Mouse (Mus musculus) Muller cell, postnatal 12 days (primary cell): ENCODE results near the gene Scimp.
"Not testable (repeated sequence)": the region's sequence is repeated elsewhere in the genome, so short reads cannot be mapped to it uniquely, and the experiment has no call there.

Source experiments
- DNase-seq: peaks from one replicate; pipeline ENCODE4 v3.0.0-alpha.2; 2015; ENCODE audit errors: inconsistent ontology term

The Scimp gene

GRCm38 (mm10) chr11:70770804-70771203 is 41.6 kb downstream of the Scimp start:
- no peak for DNase-seq

GRCm38 (mm10) chr11:70765776-70766445 is 46.5 kb downstream of the Scimp start:
- peak; percentile 66 for DNase-seq

- DNase-seq, result peak; percentile 93
Observed at GRCm38 (mm10) chr11:70763936-70764808, 48.2 kb downstream of the Scimp start, which contains the start of gene Zfp3. Gene Zfp3 (plus strand): TSS chr11:70764209.

- no peak for DNase-seq
Observed at GRCm38 (mm10) chr11:70763582-70763935, 48.8 kb downstream of the Scimp start.

GRCm38 (mm10) chr11:70762641-70763040 is 49.7 kb downstream of the Scimp start:
- no peak for DNase-seq

GRCm38 (mm10) chr11:70760446-70760845 is 51.9 kb downstream of the Scimp start:
- DNase-seq, result not testable (repeated sequence)

GRCm38 (mm10) chr11:70755645-70756044 is 56.7 kb downstream of the Scimp start:
- DNase-seq, result peak; percentile 81

GRCm38 (mm10) chr11:70754958-70755357 is 57.4 kb downstream of the Scimp start:
- no peak for DNase-seq

GRCm38 (mm10) chr11:70754476-70754875 is 57.9 kb downstream of the Scimp start:
- DNase-seq, result no peak

GRCm38 (mm10) chr11:70753146-70753545 is 59.2 kb downstream of the Scimp start:
- DNase-seq, result no peak

GRCm38 (mm10) chr11:70752337-70753017 is 59.9 kb downstream of the Scimp start:
- no peak for DNase-seq

- peak; percentile 40 for DNase-seq
Observed at GRCm38 (mm10) chr11:70747876-70748545, 64.4 kb downstream of the Scimp start.

- no peak for DNase-seq
Observed at GRCm38 (mm10) chr11:70745636-70746035, 66.8 kb downstream of the Scimp start.

GRCm38 (mm10) chr11:70742581-70743459 is 69.6 kb downstream of the Scimp start:
- no peak for DNase-seq

- DNase-seq, result no peak
Observed at GRCm38 (mm10) chr11:70742117-70742516, 70.3 kb downstream of the Scimp start.

GRCm38 (mm10) chr11:70741603-70742002 is 70.8 kb downstream of the Scimp start:
- no peak for DNase-seq
